Mouse (Mus musculus) thymus, postnatal 25 days (tissue): Measurements from ENCODE around the gene Smg5.
A peak's percentile ranks its signal among the peaks of the same experiment; 100 is the strongest.
"Not testable (repeated sequence)": the region's sequence is repeated elsewhere in the genome, so short reads cannot be mapped to it uniquely, and the experiment has no call there.

ENCODE experiments used
- DNase-seq: peaks from one replicate; pipeline ENCODE4 v3.0.0; 2022

Smg5 gene

GRCm38 (mm10) chr3:88354396-88355165 lies 18.5 kb downstream of the Smg5 start:
- no peak for DNase-seq

- no peak for DNase-seq
Measured at GRCm38 (mm10) chr3:88359584-88359983, 23.5 kb downstream of the Smg5 start.

DNA sequence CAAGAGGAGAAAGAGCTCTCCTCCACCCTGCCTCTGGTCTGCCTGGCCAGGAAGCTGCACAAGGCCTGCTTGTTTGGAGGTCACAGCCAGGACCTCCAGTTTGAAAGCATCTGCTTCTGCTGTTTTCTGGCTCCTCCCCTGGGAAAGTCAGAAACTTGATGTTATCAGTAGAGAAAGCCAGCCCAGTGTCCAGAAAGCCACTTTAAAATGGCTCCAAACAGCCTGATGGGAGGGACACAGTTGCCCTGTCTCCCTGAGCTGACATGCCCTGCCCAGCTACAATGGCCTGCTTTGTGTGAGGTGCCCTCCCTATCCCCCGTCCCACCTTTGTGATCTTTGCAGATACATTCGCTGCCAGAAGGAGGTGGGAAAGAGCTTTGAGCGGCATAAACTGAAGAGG lies 23.9 kb downstream of the Smg5 start:
- DNase-seq = no peak

DNA sequence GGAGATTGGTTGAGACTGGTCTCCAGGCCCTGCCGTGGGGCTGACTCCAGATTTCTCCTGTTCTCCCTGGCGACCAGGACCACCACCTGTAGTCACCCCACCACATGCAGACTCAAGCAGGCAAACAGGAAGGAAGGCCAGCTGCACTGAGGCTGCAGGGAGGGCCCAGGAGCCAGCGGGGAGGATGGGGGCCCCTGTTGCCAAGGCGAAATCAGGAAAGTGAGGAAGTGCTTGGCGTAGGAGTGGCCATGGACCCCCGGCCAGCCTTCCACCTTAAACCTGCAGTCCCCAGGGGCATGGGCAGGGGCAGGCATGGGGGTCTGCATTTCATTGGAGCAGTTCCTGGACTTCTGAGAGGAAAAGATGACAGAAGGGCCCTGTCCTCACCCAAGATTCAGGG lies 25.0 kb downstream of the Smg5 start:
- peak; percentile 31 for DNase-seq

DNA sequence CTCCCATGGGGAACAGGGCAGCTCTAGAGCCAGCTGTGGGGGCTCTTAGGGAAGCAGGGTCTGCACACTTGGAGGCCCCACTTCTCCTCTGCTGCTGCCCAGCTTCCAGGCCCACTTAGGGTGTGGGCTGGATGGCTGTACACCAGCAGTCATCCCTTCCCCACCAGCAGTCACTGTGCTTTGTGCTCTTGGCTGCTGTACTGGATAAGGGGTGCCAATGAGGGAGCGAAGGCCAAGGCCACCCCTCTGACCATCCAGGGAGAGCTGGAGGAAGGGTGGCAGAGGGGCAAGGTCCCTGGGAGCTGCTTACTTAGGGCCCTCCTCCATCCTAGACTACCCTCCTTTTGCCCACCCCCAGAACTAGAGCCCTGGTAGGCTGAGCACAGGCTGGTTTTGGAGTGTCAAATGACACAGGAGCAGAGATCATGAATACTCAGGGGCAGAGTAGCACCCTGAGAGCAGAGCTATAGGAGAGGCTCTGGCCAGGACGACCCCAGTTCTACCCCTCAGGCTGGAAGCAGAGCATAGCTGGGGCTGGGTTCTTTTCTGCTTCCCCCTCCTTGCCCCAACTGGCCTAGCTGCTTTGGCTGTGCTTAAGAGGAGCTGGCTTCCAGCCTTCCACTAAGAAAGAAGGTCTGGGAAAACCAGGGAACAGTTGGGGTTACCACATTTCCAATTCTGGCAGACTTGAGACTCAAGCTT lies 25.7 kb downstream of the Smg5 start:
- DNase-seq = no peak

DNA sequence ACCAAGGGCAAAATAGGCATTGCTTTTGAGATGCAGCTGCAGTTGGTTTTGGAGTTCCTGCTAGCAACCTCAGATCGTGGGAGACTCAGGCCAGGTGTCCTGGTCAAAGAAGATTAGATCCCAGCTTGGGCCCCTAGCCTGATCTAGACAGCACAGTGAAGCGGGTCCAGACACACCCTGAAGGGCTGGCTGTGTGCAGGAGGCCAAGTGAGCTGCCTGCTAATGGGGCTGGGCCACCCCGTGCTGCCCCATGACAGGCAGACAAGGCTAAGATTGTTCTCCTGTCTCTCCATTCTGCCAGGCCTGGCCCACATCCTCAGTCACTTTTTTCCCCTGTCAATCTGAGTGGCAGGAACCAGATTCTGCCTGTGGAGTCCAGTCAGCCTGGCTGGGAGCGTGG lies 27.6 kb downstream of the Smg5 start:
- DNase-seq = no peak

GRCm38 (mm10) chr3:88364337-88364736 lies 28.3 kb downstream of the Smg5 start, which contains the start of gene Paqr6:
TSS of gene Paqr6 (plus strand) at chr3:88364584.
- DNase-seq = no peak

DNA sequence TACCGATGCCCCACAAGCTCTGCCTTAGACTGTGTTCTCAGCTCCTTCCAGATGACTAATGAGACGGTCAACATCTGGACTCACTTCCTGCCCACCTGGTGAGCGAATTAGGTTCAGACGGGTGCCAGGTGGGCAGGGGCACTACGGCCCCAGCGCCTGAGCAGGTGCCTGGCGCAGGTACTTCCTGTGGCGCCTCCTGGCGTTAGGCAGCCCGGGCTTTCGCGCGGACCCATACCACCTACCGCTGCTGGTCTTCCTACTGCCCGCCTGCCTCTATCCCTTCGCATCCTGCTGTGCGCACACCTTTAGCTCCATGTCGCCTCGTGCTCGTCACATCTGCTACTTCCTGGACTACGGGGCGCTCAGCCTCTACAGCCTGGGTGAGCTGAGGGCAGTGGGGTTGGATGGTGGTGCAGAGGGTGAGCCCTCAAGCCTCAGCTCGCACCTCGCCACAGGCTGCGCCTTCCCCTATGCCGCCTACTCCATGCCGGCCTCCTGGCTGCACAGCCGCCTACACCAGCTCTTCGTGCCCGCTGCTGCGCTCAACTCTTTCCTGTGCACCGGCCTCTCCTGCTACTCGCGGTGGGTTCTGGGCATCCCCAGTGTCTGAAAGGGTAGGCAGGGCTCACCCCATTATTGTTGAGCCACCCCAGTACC lies 29.8 kb downstream of the Smg5 start:
- peak; percentile 19 for DNase-seq

DNA sequence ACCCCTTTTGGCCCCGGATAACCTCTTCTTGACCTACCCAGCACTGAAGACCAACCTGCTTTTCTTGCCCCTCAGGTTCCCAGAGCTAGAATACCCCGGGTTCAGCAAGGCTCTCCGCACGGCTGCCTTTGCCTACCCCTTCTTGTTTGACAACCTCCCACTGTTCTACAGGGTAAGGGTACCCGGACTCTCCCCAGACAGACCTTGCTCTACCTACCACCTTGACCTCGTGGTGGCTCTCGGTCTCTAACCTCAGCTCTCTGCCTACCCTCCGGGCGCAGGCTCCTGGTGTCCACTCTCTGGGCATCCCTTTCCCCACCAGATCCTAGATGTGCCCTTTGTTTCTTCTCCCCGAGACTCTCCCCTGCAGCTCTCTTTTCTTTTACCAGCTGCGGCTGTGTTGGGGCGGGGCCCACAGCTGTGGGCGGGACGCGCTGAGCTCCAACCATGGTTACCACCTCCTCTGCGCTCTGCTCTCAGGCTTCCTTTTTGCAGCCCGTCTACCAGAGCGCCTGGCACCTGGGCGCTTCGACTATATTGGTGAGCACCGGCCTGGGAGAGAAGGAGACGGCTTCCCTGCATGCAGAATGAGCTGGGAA lies 30.9 kb downstream of the Smg5 start:
- DNase-seq = peak; percentile 84

DNA sequence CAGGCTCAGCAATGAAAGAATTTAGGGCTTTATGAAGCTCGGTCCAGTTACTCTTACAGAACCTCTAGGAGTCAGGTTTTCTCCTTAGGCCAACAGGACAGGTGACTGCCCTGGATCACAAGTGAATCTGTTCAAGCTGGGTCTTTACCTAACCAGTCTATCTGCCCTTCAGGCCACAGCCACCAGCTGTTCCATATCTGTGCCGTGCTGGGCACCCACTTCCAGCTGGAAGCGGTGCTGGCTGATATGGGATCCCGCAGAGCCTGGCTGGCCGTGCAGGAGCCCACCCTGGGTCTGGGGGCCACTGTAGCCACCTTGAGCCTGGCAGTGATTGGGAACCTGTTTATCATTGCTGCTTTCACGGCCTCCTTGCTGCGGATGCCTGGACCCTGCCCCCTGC lies 31.5 kb downstream of the Smg5 start:
- not testable (repeated sequence) for DNase-seq

- not testable (repeated sequence) for DNase-seq
Measured at GRCm38 (mm10) chr3:88368511-88368910, 32.5 kb downstream of the Smg5 start.

DNA sequence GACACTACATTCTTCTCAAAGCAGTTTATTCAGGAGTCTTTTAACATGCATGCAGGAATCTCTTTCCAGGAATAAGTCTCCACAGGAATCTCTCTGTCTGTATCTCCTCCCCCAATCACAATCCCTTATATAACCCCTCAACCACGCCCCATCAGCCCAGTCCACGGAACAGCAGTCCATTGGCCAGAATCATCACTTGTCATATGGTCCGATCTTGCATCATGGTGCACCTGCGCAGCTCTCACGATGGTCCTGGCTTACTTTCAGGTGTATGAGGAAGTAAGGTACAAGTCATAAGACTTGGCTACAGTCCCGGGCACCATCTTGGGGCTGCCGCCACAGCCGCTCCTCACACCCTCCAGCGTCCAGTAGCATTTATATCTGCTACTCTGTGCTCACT lies 36.6 kb downstream of the Smg5 start, which contains the start of gene Bglap3:
TSS of gene Bglap3 (minus strand) at position 101 of the 400 bp plus-strand sequence.
- DNase-seq = not testable (repeated sequence)

- peak; percentile 64 for DNase-seq
Measured at GRCm38 (mm10) chr3:88375750-88376626, 39.9 kb downstream of the Smg5 start.

DNA sequence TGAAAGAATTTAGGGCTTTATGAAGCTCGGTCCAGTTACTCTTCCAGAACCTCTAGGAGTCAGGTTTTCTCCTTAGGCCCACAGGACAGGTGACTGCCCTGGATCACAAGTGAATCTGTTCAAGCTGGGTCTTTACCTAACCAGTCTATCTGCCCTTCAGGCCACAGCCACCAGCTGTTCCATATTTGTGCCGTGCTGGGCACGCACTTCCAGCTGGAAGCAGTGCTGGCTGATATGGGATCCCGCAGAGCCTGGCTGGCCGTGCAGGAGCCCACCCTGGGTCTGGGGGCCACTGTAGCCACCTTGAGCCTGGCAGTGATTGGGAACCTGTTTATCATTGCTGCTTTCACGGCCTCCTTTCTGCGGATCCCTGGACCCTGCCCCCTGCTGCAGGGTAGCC lies 40.6 kb downstream of the Smg5 start:
- not testable (repeated sequence) for DNase-seq

- DNase-seq = not testable (repeated sequence)
Measured at GRCm38 (mm10) chr3:88378599-88378998, 42.5 kb downstream of the Smg5 start, which contains the start of gene Bglap2. TSS of gene Bglap2 (minus strand) at chr3:88378699.

GRCm38 (mm10) chr3:88381389-88382315 lies 45.6 kb downstream of the Smg5 start:
- DNase-seq = peak; percentile 71

DNA sequence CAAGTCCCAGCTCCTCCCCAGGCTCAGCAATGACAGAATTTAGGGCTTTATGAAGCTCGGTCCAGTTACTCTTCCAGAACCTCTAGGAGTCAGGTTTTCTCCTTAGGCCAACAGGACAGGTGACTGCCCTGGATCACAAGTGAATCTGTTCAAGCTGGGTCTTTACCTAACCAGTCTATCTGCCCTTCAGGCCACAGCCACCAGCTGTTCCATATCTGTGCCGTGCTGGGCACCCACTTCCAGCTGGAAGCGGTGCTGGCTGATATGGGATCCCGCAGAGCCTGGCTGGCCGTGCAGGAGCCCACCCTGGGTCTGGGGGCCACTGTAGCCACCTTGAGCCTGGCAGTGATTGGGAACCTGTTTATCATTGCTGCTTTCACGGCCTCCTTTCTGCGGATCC lies 46.3 kb downstream of the Smg5 start:
- DNase-seq = not testable (repeated sequence)

- DNase-seq = no peak
Measured at GRCm38 (mm10) chr3:88384364-88384763, 48.3 kb downstream of the Smg5 start, which contains the start of gene Bglap. TSS of gene Bglap (minus strand) at chr3:88384464.

DNA sequence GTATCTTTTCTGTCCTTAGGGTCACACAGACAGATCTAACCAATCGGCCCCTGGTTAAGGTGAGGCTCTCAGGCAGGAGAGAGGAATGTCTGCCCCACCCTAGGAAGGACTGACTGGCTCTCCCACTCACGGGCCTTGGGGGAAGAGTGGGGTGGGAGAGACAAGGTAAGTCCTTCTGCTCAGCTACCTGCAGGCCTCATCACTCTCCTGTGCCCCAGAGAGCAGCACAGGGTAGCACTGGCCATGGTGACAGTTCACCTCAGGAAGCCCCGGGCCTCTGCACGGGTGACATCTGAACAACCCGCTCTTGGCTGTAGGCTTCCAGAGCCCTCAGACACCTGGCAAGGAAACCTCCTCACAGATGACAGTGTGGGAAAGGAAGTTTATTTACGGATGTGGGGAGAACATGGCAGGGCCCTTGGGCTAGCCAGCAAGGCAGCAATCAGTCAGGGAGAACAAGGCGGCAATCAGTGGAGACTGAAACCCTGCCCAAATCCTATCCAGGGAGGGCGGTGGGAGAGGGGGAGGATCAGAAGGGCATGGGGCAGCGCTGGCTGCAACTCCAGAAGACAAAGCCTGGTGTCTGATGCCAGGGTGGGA lies 57.8 kb downstream of the Smg5 start:
- no peak for DNase-seq

DNA sequence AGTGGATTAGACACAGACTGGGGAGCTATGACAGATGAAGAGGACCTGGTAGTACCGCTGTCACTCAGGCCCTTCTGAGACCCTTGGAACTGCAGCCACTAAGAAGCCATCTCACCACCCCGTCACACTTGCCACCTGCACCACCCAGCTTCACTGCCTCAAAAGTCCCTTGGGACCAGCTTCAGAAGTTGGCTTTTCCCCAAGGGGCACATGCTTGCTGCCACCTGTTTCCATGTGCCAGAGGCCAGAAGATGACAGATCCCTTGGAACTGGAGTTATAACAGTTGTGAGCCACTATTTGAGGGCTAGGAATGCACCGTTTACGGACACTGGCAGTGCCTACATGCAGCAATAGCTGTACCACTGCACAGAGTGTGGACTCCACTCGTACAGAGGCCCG lies 59.2 kb downstream of the Smg5 start:
- no peak for DNase-seq
